Mouse (Mus musculus): ENCODE results near the gene Itih2.

DNA sequence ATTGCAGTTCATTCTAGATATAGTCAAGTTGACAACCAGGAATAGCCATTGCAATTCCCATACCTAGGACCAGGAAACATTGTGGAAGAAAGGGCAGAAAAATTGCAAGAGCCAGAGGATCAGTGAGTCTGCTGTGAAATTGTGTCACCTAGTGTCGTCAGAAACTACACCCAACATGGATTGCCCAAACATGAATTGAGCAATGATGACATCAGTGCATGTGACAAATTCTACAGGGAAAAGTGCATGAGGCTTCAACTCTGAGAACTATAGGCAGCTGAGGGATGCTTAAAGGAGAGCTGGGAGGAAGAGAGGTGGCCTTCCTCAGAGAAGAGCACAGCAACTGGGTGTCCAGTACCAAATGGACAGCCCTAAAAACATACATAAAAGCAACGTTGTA is 6.1 kb upstream of the Itih2 start:
- TF ChIP-seq CTCF (IDR thresholded peaks at IDR 0.05; ENCODE audit: insufficient read depth, low read depth, low read length): no peak
- TF ChIP-seq POLR2A (IDR thresholded peaks at IDR 0.05; ENCODE audit: insufficient read depth, low read depth, low read length): no peak
